Mouse (Mus musculus) lung, postnatal 0 days (tissue): ENCODE results near the gene Babam2. TPM values are rescaled to one million over a fixed set of nuclear protein-coding genes. Genes with fewer than 3 reads are reported as not detected.
"Not testable (repeated sequence)": the region's sequence is repeated elsewhere in the genome, so short reads cannot be mapped to it uniquely, and the experiment has no call there.

Experiments used
- ATAC-seq: fragments of 200-750 bp; cut with Nextera tagmentation; 2 replicates; pipeline ENCODE4 v1.8.0; 2017; ENCODE audit warnings: moderate library complexity
- DNase-seq: peaks from one replicate; pipeline ENCODE4 v3.0.0-alpha.2; 2016; ENCODE audit warnings: low spot score
- H3K27ac ChIP-seq: fragments of 300-500 bp; sonication (generic); 2 replicates; pipeline ENCODE4 v1.5.1; 2014; ENCODE audit warnings: antibody characterized with exemption, mild to moderate bottlenecking, low read length, mixed read lengths
- H3K27me3 ChIP-seq: fragments of 300-500 bp; sonication (generic); replicated peaks from 2 replicates; pipeline ENCODE4 v1.6.1; 2014; ENCODE audit warnings: low read length, mixed read lengths; ENCODE audit not compliant: insufficient read depth
- H3K36me3 ChIP-seq: fragments of 300-500 bp; sonication (generic); 2 replicates; pipeline ENCODE4 v1.6.1; 2014; ENCODE audit warnings: low read length, mixed read lengths; ENCODE audit not compliant: insufficient read depth
- H3K4me1 ChIP-seq: fragments of 300-500 bp; sonication (generic); 2 replicates; pipeline ENCODE4 v1.6.1; 2014; ENCODE audit warnings: antibody characterized with exemption, low read depth, low read length, mixed read lengths; ENCODE audit not compliant: insufficient read depth
- H3K4me2 ChIP-seq: fragments of 300-500 bp; sonication (generic); replicated peaks from 2 replicates; pipeline ENCODE4 v1.6.1; 2014; ENCODE audit warnings: low read depth, mild to moderate bottlenecking, low read length, moderate library complexity, mixed read lengths
- H3K4me3 ChIP-seq: fragments of 300-500 bp; sonication (generic); 2 replicates; pipeline ENCODE4 v1.5.1; 2014; ENCODE audit warnings: low read depth, low read length
- H3K9ac ChIP-seq: fragments of 300-500 bp; sonication (generic); replicated peaks from 2 replicates; pipeline ENCODE4 v1.6.1; 2014; ENCODE audit warnings: low read depth, mild to moderate bottlenecking
- H3K9me3 ChIP-seq: fragments of 300-500 bp; sonication (generic); 2 replicates; pipeline ENCODE4 v1.6.1; 2016; ENCODE audit warnings: low read length, mixed read lengths
- CTCF ChIP-seq: IDR thresholded peaks from 2 replicates; pipeline ENCODE4 v1.5.1; 2016; ENCODE audit warnings: antibody characterized with exemption, mild to moderate bottlenecking
- EP300 ChIP-seq: IDR thresholded peaks from 2 replicates; pipeline ENCODE4 v1.6.1; 2016; ENCODE audit warnings: antibody characterized with exemption, mild to moderate bottlenecking, control low read depth
- WGBS: fragments of 180-500 bp; shearing (Covaris S2); extraction: QIAGEN DNeasy Blood & Tissue Kit; methylation state at CpG from one replicate; pipeline ENCODE4 v1.1.7; 2014; 5-methylcytosine and 5-hydroxymethylcytosine counted together
- polyA plus RNA-seq: library from polyadenylated mRNA; unstranded; fragments of >200 nt; fragmentation: Nextera tagmentation; extraction: Ambion mirVana; gene quantifications from 2 replicates; pipeline ENCODE4 v1.2.1, GENCODE M21; 2015

Babam2 gene
- polyA plus RNA-seq, 1 experiment from 2014 or later = 39.4 TPM

DNA sequence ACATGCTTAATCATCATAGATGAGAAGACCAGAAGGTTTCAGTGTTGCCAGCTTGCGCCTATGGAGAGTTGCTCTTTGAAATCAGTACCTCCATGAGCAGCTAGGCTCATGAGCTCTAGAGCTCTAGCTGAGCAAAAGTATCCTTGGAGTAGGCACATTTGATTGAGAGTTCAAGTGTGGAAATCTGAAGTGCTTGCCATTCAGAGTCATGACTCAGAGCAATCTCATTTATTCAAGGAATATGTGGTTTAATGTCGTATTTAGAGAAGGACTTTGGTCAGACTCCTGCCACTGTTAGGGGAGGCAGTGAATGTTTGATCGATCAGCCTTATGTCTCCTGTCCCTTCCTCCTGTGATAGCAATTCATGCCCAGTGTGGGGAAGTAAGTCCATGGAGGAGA is 147.4 kb downstream of the Babam2 start:
- 76% methylated on average over 3 of the region's 3 CpGs for WGBS
- H3K9ac ChIP-seq = no peak overlapping the region
- no peaks in the 10 kb centered on the region for H3K4me1 ChIP-seq
- H3K27me3 ChIP-seq = no peaks in the 10 kb centered on the region
- ATAC-seq (peak; percentile 38; the same call in 1 of the 2 replicates), DNase-seq (peak; percentile 70)
- no peak overlapping the region for H3K27ac ChIP-seq
- no peak overlapping the region for H3K4me3 ChIP-seq
- no peak overlapping the region for H3K4me2 ChIP-seq
- H3K36me3 ChIP-seq = no peaks in the 10 kb centered on the region
- H3K9me3 ChIP-seq = no peaks in the 10 kb centered on the region
- TF ChIP-seq EP300 (no peak), CTCF (0 out of 2 replicates have a peak, but pooled peaks have one; percentile 14)

DNA sequence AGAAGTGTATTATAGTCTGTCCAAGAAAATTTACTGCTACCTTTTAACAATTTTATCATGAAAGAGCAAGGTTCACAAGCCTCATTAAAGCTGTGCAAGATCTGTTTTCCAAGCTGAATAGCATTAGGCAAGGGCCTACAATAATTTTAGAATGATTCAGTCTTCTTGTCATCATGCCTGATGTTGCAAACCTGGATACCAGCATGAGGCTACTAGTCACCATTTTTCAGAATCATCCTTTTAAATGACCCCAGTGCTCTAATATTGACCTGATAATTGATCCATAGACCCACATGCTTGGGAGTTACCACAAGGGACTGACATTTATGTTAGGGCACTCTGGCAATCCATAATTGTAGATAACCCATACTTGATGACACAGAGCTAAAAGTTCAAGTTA is 149.5 kb downstream of the Babam2 start:
- Histone ChIP-seq H3K9me3 (no peaks in the 10 kb centered on the region), H3K27me3 (no peaks in the 10 kb centered on the region), H3K27ac (no peak overlapping the region), H3K9ac (no peak overlapping the region), H3K4me3 (no peak overlapping the region), H3K4me2 (no peak overlapping the region), H3K4me1 (no peaks in the 10 kb centered on the region), H3K36me3 (no peaks in the 10 kb centered on the region)
- no peak for TF ChIP-seq CTCF
- no peak for TF ChIP-seq EP300
- ATAC-seq (no peak), DNase-seq (no peak)

DNA sequence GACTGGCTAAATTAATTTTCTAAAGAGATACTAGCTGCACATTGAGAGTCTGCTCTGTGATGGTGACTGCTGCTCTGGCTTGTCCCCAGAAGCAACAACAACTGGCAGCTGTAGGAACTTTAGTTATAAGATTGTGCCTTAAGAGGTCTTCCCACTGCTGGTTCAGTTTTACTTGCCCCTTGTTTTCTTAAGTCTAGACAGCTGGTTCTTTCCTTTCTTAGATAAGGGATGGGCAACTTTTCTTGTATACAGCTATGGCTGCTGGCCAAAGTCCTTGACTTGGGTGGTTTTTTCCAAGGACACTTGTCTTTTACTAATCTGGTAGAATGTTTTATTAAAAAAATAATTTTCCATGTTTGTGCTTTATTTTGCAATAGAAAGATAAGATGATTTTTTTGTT is 151.5 kb downstream of the Babam2 start:
- H3K9me3 ChIP-seq = no peaks in the 10 kb centered on the region
- H3K4me2 ChIP-seq = no peak overlapping the region
- TF ChIP-seq CTCF (no peak), EP300 (no peak)
- ATAC-seq (no peak), DNase-seq (no peak)
- no peaks in the 10 kb centered on the region for H3K4me1 ChIP-seq
- H3K4me3 ChIP-seq = no peak overlapping the region
- no peak overlapping the region for H3K27ac ChIP-seq
- H3K27me3 ChIP-seq = no peaks in the 10 kb centered on the region
- H3K36me3 ChIP-seq = no peaks in the 10 kb centered on the region
- no peak overlapping the region for H3K9ac ChIP-seq

DNA sequence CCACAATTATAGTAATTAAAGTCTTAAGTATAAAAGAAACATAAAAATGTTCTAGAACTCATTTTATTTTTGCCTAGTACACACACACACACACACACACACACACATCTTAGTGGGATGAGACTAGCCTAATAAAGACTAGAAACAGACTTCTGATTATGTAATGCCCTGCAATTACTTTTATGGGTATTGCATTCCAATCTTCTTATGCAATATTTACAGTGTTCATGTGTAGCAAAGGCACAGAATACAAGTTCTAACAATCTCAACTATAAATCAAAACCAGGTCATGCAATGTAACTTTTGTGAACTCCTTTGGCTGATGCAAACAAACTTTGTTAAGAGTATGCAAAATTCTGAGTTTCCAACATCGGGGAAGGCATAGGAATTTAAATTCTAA is 155.3 kb downstream of the Babam2 start:
- Histone ChIP-seq H3K9me3 (no peaks in the 10 kb centered on the region), H3K36me3 (no peaks in the 10 kb centered on the region), H3K4me1 (no peaks in the 10 kb centered on the region), H3K4me2 (no peak overlapping the region), H3K27me3 (no peaks in the 10 kb centered on the region), H3K9ac (no peak overlapping the region), H3K4me3 (no peak overlapping the region), H3K27ac (no peak overlapping the region)
- WGBS = 68% methylated on average over 1 of the region's 1 CpGs
- TF ChIP-seq EP300 (peak; percentile 39; the same call in 1 of the 2 replicates), CTCF (no peak)
- peak; percentile 48 for DNase-seq
- no peak for ATAC-seq

DNA sequence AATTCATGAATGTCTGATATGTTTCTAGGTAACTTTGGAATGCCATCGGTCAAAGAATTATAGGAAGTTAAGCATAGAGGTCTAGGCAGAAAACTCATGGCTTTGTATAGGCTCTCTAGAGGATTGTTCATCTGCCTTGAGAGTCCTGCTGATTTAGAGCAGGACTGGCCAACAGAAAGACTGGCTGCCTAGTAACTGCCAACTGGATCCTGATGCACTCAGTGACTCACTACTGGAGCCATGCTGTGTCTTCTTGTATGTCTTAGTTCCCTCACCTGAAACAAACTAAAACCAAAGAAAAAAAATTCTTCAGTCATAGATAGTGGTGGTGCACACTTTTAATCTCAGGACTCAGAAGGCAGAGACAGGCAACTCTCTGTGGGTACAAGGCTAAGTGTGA is 156.3 kb downstream of the Babam2 start:
- H3K4me3 ChIP-seq = no peak overlapping the region
- no peak for ATAC-seq
- no peaks in the 10 kb centered on the region for H3K27me3 ChIP-seq
- TF ChIP-seq EP300 (no peak), CTCF (no peak)
- no peaks in the 10 kb centered on the region for H3K36me3 ChIP-seq
- H3K4me1 ChIP-seq = no peaks in the 10 kb centered on the region
- H3K9me3 ChIP-seq = no peaks in the 10 kb centered on the region
- no peak overlapping the region for H3K4me2 ChIP-seq
- H3K9ac ChIP-seq = no peak overlapping the region
- H3K27ac ChIP-seq = no peak overlapping the region
- WGBS = 93% methylated on average over 1 of the region's 1 CpGs
- no peak for DNase-seq

DNA sequence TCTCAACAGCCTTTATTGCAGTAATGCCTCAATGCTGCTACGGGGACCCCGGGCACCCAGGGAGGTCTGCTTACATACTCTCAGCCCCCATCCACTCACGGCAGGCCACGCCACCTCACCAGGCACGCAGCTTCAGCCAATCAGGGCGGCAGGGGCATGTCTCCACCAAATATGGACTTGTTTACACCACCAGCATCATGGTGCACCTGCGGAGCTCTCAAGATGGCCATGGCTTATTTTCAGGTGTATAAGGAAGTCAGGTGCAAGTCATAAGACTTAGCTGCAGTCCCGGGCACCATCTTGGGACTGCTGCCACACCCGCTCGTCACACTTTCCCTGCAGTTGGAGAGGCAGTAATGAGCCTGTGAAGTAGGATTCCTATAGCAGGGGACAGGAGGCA is 161.4 kb downstream of the Babam2 start:
- not testable (repeated sequence) for H3K4me3 ChIP-seq, DNase-seq, H3K9ac ChIP-seq, H3K27ac ChIP-seq, ATAC-seq, H3K4me2 ChIP-seq, H3K9me3 ChIP-seq, H3K36me3 ChIP-seq, H3K4me1 ChIP-seq, H3K27me3 ChIP-seq
- WGBS = 77% methylated on average over 10 of the region's 10 CpGs

DNA sequence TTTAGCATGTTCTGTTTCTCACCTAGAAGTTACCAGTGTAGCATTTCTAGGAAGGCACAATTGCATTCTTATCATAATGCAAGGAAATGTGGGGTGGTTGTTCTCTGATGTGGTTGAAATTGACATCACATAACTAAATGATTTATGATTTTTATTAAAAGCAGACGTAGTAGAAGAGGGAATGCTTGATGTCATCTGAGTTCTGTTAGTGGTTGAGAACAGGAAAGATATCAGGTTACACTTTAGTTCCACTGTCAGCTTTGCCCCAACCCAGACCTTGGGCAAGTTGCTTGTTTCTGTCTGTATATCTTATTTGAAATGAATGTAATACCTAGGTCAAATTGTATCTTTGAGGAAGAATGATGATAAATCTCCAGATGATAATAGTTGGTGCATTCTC is 162.9 kb downstream of the Babam2 start:
- Histone ChIP-seq H3K4me2 (no peak overlapping the region), H3K9me3 (no peaks in the 10 kb centered on the region), H3K27ac (no peak overlapping the region), H3K4me3 (no peak overlapping the region), H3K4me1 (no peaks in the 10 kb centered on the region), H3K36me3 (no peaks in the 10 kb centered on the region), H3K9ac (no peak overlapping the region), H3K27me3 (no peaks in the 10 kb centered on the region)
- TF ChIP-seq CTCF (no peak), EP300 (no peak)
- DNase-seq = no peak
- ATAC-seq = no peak
- WGBS = 47% methylated on average over 1 of the region's 1 CpGs
